Mouse (Mus musculus) neural tube, embryonic 14.5 days (tissue): ENCODE data around the gene Sike1. TPM values are rescaled to one million over a fixed set of nuclear protein-coding genes. Genes with fewer than 3 reads are reported as not detected.

Source experiments
- ATAC-seq: fragments of 200-750 bp; cut with Nextera tagmentation; 2 replicates; pipeline ENCODE4 v1.8.0; 2017; ENCODE audit warnings: low read depth, mild to moderate bottlenecking, moderate TSS enrichment, moderate library complexity
- H3K27ac ChIP-seq: fragments of 300-500 bp; sonication (generic); 2 replicates; pipeline ENCODE4 v1.5.1; 2014; ENCODE audit warnings: low read depth, mild to moderate bottlenecking, control low read depth, low read length, moderate library complexity, mixed read lengths
- H3K27me3 ChIP-seq: fragments of 300-500 bp; sonication (generic); 2 replicates; pipeline ENCODE4 v1.6.1; 2014; ENCODE audit warnings: low read length; ENCODE audit not compliant: control insufficient read depth, insufficient read depth
- H3K36me3 ChIP-seq: fragments of 300-500 bp; sonication (generic); 2 replicates; pipeline ENCODE4 v1.6.1; 2014; ENCODE audit warnings: low read length, mixed read lengths; ENCODE audit not compliant: control insufficient read depth, insufficient read depth
- H3K4me1 ChIP-seq: fragments of 300-500 bp; sonication (generic); 2 replicates; pipeline ENCODE4 v1.6.1; 2014; ENCODE audit warnings: low read length; ENCODE audit not compliant: control insufficient read depth, insufficient read depth
- H3K4me2 ChIP-seq: fragments of 300-500 bp; sonication (generic); 2 replicates; pipeline ENCODE4 v1.6.1; 2014; ENCODE audit warnings: mild to moderate bottlenecking, low read depth, low read length, control low read depth
- H3K4me3 ChIP-seq: fragments of 300-500 bp; sonication (generic); 2 replicates; pipeline ENCODE4 v1.5.1; 2014; ENCODE audit warnings: low read depth, low read length, control low read depth, mixed read lengths
- H3K9ac ChIP-seq: fragments of 300-500 bp; sonication (generic); replicated peaks from 2 replicates; pipeline ENCODE4 v1.6.1; 2014; ENCODE audit warnings: low read depth, mild to moderate bottlenecking, control low read depth, low read length, mixed read lengths
- H3K9me3 ChIP-seq: fragments of 300-500 bp; sonication (generic); 2 replicates; pipeline ENCODE4 v1.6.1; 2016; ENCODE audit warnings: low read length; ENCODE audit not compliant: control insufficient read depth
- WGBS: fragments of 180-500 bp; shearing (Covaris S2); extraction: QIAGEN DNeasy Blood & Tissue Kit; methylation state at CpG from one replicate; pipeline ENCODE4 v1.1.7; 2014; 5-methylcytosine and 5-hydroxymethylcytosine counted together
- polyA plus RNA-seq: library from polyadenylated mRNA; unstranded; fragments of >200 nt; fragmentation: Nextera tagmentation; extraction: Ambion mirVana; gene quantifications from 2 replicates; pipeline ENCODE4 v1.2.1, GENCODE M21; 2014

Sike1 gene
- polyA plus RNA-seq, 1 experiment from 2014 or later: 68.8 TPM

GRCm38 (mm10) chr3:103017350-103017749, 21.8 kb downstream of the Sike1 start:
- no peaks in the 10 kb centered on the region for H3K9me3 ChIP-seq
- H3K9ac ChIP-seq: no peak overlapping the region
- no peak overlapping the region for H3K4me2 ChIP-seq
- ATAC-seq: no peak
- 0 out of 2 replicates have a peak, but pooled peaks cover 2% of the 10 kb centered on the region for H3K27me3 ChIP-seq
- H3K27ac ChIP-seq: no peak overlapping the region
- WGBS: 83% methylated on average over 2 of the region's 2 CpGs
- no peak overlapping the region for H3K4me3 ChIP-seq
- H3K36me3 ChIP-seq: no peaks in the 10 kb centered on the region
- H3K4me1 ChIP-seq: peaks cover 4% of the 10 kb centered on the region; the same call in 1 of the 2 replicates

- H3K9ac ChIP-seq: no peak overlapping the region
- no peaks in the 10 kb centered on the region for H3K36me3 ChIP-seq
- ATAC-seq: no peak
- H3K4me1 ChIP-seq: peaks cover 7% of the 10 kb centered on the region; the same call in 1 of the 2 replicates
- H3K27me3 ChIP-seq: 0 out of 2 replicates have a peak, but pooled peaks cover 2% of the 10 kb centered on the region
- H3K4me3 ChIP-seq: peak overlapping the region; percentile 89; the same call in 1 of the 2 replicates
- H3K4me2 ChIP-seq: peak overlapping the region; percentile 45
- no peaks in the 10 kb centered on the region for H3K9me3 ChIP-seq
- WGBS: 93% methylated on average over 2 of the region's 2 CpGs
- no peak overlapping the region; the same call in 1 of the 2 replicates for H3K27ac ChIP-seq
These were observed 24.0 kb downstream of the Sike1 start for GRCm38 (mm10) chr3:103019462-103019861.

- WGBS: under 1% methylated on average over 55 of the region's 55 CpGs
- Histone ChIP-seq H3K9ac (peak within 1 kb of the TSS; percentile 99), H3K27ac (peak within 1 kb of the TSS; percentile 99)
These were observed 24.9 kb downstream of the Sike1 start, which contains the start of gene Csde1 for GRCm38 (mm10) chr3:103020249-103020942. TSS of gene Csde1 (plus strand) at chr3:103020426.

GRCm38 (mm10) chr3:103020943-103021638, 25.6 kb downstream of the Sike1 start:
- peak overlapping the region; percentile 89 for H3K4me3 ChIP-seq
- peak overlapping the region; percentile 99 for H3K27ac ChIP-seq
- H3K4me2 ChIP-seq: peak overlapping the region; percentile 64
- ATAC-seq: peak; percentile 95
- peaks cover 7% of the 10 kb centered on the region; the same call in 1 of the 2 replicates for H3K4me1 ChIP-seq
- no peaks in the 10 kb centered on the region for H3K9me3 ChIP-seq
- 0% methylated on average over 36 of the region's 37 CpGs for WGBS
- no peaks in the 10 kb centered on the region for H3K36me3 ChIP-seq
- H3K27me3 ChIP-seq: 0 out of 2 replicates have a peak, but pooled peaks cover 2% of the 10 kb centered on the region
- peak overlapping the region; percentile 99 for H3K9ac ChIP-seq

More at GRCm38 (mm10) chr3:103020249-103020942, 24.9 kb downstream of the Sike1 start, which contains the start of gene Csde1:
- peak; percentile 94 for ATAC-seq
- Histone ChIP-seq H3K9me3 (no peaks in the 10 kb centered on the region), H3K4me1 (peaks cover 7% of the 10 kb centered on the region; the same call in 1 of the 2 replicates), H3K4me2 (peak within 1 kb of the TSS; percentile 64), H3K36me3 (no peaks in the 10 kb centered on the region), H3K4me3 (peak within 1 kb of the TSS; percentile 89), H3K27me3 (0 out of 2 replicates have a peak, but pooled peaks cover 2% of the 10 kb centered on the region)

GRCm38 (mm10) chr3:103026174-103026573, 30.7 kb downstream of the Sike1 start:
- no peak for ATAC-seq

DNA sequence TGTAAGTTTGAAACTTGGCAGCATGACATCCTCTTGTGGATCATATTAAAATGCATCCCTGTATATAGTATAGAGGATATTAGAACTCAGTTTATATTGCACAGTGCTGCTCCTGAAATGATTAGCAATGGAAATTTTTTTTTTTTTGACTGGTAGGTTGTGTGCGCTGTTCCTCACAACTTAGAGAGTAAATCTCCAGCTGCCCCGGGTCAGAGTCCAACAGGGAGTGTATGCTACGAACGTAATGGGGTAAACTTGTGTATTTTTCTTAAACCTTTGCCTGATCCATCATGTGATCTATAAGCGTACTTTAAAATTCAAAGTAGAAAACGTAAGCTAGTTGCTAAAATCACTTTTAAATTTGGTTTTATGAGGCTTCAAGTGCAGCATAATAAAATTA, 44.8 kb downstream of the Sike1 start:
- Histone ChIP-seq H3K4me1 (no peaks in the 10 kb centered on the region), H3K4me2 (no peak overlapping the region), H3K4me3 (no peak overlapping the region), H3K27me3 (no peaks in the 10 kb centered on the region), H3K9me3 (no peaks in the 10 kb centered on the region), H3K27ac (no peak overlapping the region), H3K9ac (no peak overlapping the region), H3K36me3 (peaks cover 31% of the 10 kb centered on the region)
- no peak for ATAC-seq
- WGBS: 97% methylated on average over 6 of the region's 6 CpGs

More at GRCm38 (mm10) chr3:103026174-103026573, 30.7 kb downstream of the Sike1 start:
- Histone ChIP-seq H3K4me1 (peaks cover 7% of the 10 kb centered on the region; the same call in 1 of the 2 replicates), H3K27me3 (no peaks in the 10 kb centered on the region), H3K9ac (no peak overlapping the region), H3K9me3 (no peaks in the 10 kb centered on the region), H3K4me3 (no peak overlapping the region), H3K4me2 (no peak overlapping the region), H3K27ac (no peak overlapping the region), H3K36me3 (peaks cover 6% of the 10 kb centered on the region; the same call in 1 of the 2 replicates)
- 95% methylated on average over 1 of the region's 1 CpGs for WGBS

GRCm38 (mm10) chr3:103040861-103041379, 45.4 kb downstream of the Sike1 start:
- Histone ChIP-seq H3K27ac (no peak overlapping the region), H3K4me1 (no peaks in the 10 kb centered on the region), H3K4me2 (no peak overlapping the region), H3K4me3 (no peak overlapping the region), H3K27me3 (no peaks in the 10 kb centered on the region), H3K36me3 (peaks cover 31% of the 10 kb centered on the region), H3K9ac (no peak overlapping the region), H3K9me3 (no peaks in the 10 kb centered on the region)
- 94% methylated on average over 1 of the region's 1 CpGs for WGBS
- ATAC-seq: no peak

DNA sequence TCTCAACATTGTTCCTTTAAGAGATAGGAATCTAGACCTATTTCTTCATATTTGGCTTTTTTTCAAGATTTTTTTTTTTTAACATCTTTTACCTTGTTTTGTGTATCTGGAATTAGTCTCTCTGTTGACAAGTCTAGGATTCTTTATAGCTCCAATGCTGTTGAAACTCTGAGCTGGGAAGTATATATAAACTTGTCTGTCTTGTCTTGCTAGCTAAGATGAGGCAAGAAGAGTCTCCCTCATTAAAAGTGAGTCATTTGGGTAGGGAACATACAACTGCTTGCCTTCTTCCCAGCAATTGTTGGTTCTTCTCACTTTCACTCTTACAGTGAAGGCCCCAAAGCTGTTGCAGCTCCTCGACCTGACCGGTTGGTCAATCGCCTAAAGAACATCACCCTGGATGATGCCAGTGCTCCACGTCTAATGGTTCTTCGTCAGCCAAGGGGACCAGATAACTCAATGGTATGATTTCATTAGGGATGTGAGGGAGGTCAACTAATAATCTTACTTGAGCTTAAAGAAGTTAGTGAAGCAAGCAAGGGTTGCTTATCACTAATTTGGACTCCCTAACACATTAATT, 60.6 kb downstream of the Sike1 start:
- ATAC-seq: no peak
- H3K9ac ChIP-seq: no peak overlapping the region
- no peak overlapping the region for H3K27ac ChIP-seq
- H3K4me1 ChIP-seq: peaks cover 7% of the 10 kb centered on the region
- H3K27me3 ChIP-seq: no peaks in the 10 kb centered on the region
- H3K4me3 ChIP-seq: no peak overlapping the region
- H3K9me3 ChIP-seq: no peaks in the 10 kb centered on the region
- WGBS: 93% methylated on average over 5 of the region's 5 CpGs
- peaks cover 59% of the 10 kb centered on the region for H3K36me3 ChIP-seq
- H3K4me2 ChIP-seq: no peak overlapping the region
